Mouse (Mus musculus) hindbrain, embryonic 11.5 days (tissue): ENCODE data around the gene Kcnj9. TPM values are rescaled to one million over a fixed set of nuclear protein-coding genes. Genes with fewer than 3 reads are reported as not detected.
A peak's percentile ranks its signal among the peaks of the same experiment; 100 is the strongest.

Experiments
- ATAC-seq: fragments of 200-750 bp; cut with Nextera tagmentation; 2 replicates; pipeline ENCODE4 v1.8.0; 2017; ENCODE audit warnings: mild to moderate bottlenecking, moderate TSS enrichment, moderate library complexity; ENCODE audit not compliant: low FRiP score
- DNase-seq: peaks from one replicate; pipeline ENCODE4 v3.0.0-alpha.2; 2015; ENCODE audit warnings: low spot score
- H3K27ac ChIP-seq: fragments of 300-500 bp; sonication (generic); 2 replicates; pipeline ENCODE4 v1.5.1; 2014; ENCODE audit warnings: mild to moderate bottlenecking, low read depth, low read length
- H3K27me3 ChIP-seq: fragments of 300-500 bp; sonication (generic); 2 replicates; pipeline ENCODE4 v1.6.1; 2014; ENCODE audit warnings: mild to moderate bottlenecking, low read length, moderate library complexity, mixed read lengths; ENCODE audit not compliant: control insufficient read depth, insufficient read depth
- H3K36me3 ChIP-seq: fragments of 300-500 bp; sonication (generic); 2 replicates; pipeline ENCODE4 v1.6.1; 2014; ENCODE audit warnings: mild to moderate bottlenecking, low read length, moderate library complexity, mixed read lengths; ENCODE audit not compliant: control insufficient read depth, insufficient read depth
- H3K4me1 ChIP-seq: fragments of 300-500 bp; sonication (generic); replicated peaks from 2 replicates; pipeline ENCODE4 v1.6.1; 2014; ENCODE audit warnings: low read length, mixed read lengths; ENCODE audit not compliant: control insufficient read depth, insufficient read depth
- H3K4me2 ChIP-seq: fragments of 300-500 bp; sonication (generic); replicated peaks from 2 replicates; pipeline ENCODE4 v1.6.1; 2014; ENCODE audit warnings: mild to moderate bottlenecking, low read depth, low read length
- H3K4me3 ChIP-seq: fragments of 300-500 bp; sonication (generic); 2 replicates; pipeline ENCODE4 v1.5.1; 2014; ENCODE audit warnings: low read depth, low read length
- H3K9ac ChIP-seq: fragments of 300-500 bp; sonication (generic); 2 replicates; pipeline ENCODE4 v1.6.1; 2014; ENCODE audit warnings: low read depth, low read length
- H3K9me3 ChIP-seq: fragments of 300-500 bp; sonication (generic); 2 replicates; pipeline ENCODE4 v1.6.1; 2016; ENCODE audit warnings: low read length; ENCODE audit not compliant: control insufficient read depth
- WGBS: fragments of 180-500 bp; shearing (Covaris S2); extraction: QIAGEN DNeasy Blood & Tissue Kit; methylation state at CpG from one replicate; pipeline ENCODE4 v1.1.7; 2014; 5-methylcytosine and 5-hydroxymethylcytosine counted together
- polyA plus RNA-seq: library from polyadenylated mRNA; unstranded; fragments of >200 nt; fragmentation: Nextera tagmentation; extraction: Ambion mirVana; gene quantifications from 2 replicates; pipeline ENCODE4 v1.2.1, GENCODE M21; 2014

Kcnj9 gene
- polyA plus RNA-seq, 1 experiment from 2014 or later = 0.46 TPM

- Histone ChIP-seq H3K27me3 (no peaks in the 10 kb centered on the region), H3K4me1 (no peaks in the 10 kb centered on the region), H3K9ac (no peak overlapping the region), H3K9me3 (no peaks in the 10 kb centered on the region), H3K4me2 (no peak overlapping the region), H3K27ac (no peak overlapping the region), H3K4me3 (no peak overlapping the region), H3K36me3 (no peaks in the 10 kb centered on the region)
- ATAC-seq (peak; percentile 75), DNase-seq (peak; percentile 51)
- WGBS = 59% methylated on average over 10 of the region's 10 CpGs
Measured at GRCm38 (mm10) chr1:172271765-172272164, 57.4 kb downstream of the Kcnj9 start.

DNA sequence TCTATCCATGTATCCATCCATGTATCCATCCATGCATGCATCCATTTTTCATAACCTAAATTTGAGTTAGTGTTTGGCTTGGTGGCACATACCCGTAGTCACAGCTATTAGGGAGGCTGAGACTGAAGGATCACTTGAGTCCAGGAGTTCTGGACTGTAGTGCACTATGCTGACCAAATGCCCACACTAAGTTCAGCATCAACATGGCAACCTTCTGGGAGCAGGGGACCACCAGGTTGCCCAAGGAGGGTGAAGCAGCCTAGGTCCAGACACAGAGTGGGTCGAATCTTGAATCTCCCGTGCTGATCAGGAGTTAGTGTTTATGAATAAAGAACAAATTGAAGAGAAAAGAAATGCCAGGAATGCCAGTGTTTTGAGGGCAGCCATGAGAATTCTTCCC, 57.9 kb downstream of the Kcnj9 start:
- H3K27me3 ChIP-seq = no peaks in the 10 kb centered on the region
- no peaks in the 10 kb centered on the region for H3K4me1 ChIP-seq
- H3K36me3 ChIP-seq = no peaks in the 10 kb centered on the region
- H3K27ac ChIP-seq = no peak overlapping the region
- no peak for DNase-seq
- no peaks in the 10 kb centered on the region for H3K9me3 ChIP-seq
- H3K4me2 ChIP-seq = no peak overlapping the region
- WGBS = 86% methylated on average over 3 of the region's 3 CpGs
- H3K9ac ChIP-seq = no peak overlapping the region
- ATAC-seq = peak; percentile 47; the same call in 1 of the 2 replicates
- no peak overlapping the region for H3K4me3 ChIP-seq

Other genes with a start within 250 kb of the Kcnj9 start
- gene Copa, start 246.8 kb downstream of the Kcnj9 start, polyA plus RNA-seq = 154 and 191 TPM in 2 replicates
- gene Ncstn, start 246.5 kb downstream of the Kcnj9 start, polyA plus RNA-seq = 120 and 121 TPM in 2 replicates
- 173 and 179 TPM in 2 replicates for gene Pex19, start 202.6 kb downstream of the Kcnj9 start, polyA plus RNA-seq
- 87.8 and 96.0 TPM in 2 replicates for gene Dcaf8, start 181.2 kb downstream of the Kcnj9 start, polyA plus RNA-seq
- 283 and 321 TPM in 2 replicates for gene Pea15a, start 122.5 kb downstream of the Kcnj9 start, polyA plus RNA-seq
- gene Casq1, start 109.5 kb downstream of the Kcnj9 start, polyA plus RNA-seq = 1.4 and 2.5 TPM in 2 replicates
- 0.06 TPM in 1 of 2 replicates, not detected in the other for gene Atp1a4, start 70.9 kb downstream of the Kcnj9 start, polyA plus RNA-seq
- 123 and 136 TPM in 2 replicates for gene Igsf8, start 67.7 kb downstream of the Kcnj9 start, polyA plus RNA-seq
- gene Atp1a2, start 31.3 kb downstream of the Kcnj9 start, polyA plus RNA-seq = 1.9 and 2.6 TPM in 2 replicates
- gene Kcnj10, start 11.9 kb upstream of the Kcnj9 start, polyA plus RNA-seq = 0.73 TPM in 2 replicates
- gene Pigm, start 47.2 kb upstream of the Kcnj9 start, polyA plus RNA-seq = 11.0 and 11.8 TPM in 2 replicates
- 0.34 and 0.40 TPM in 2 replicates for gene Slamf9, start 146.0 kb upstream of the Kcnj9 start, polyA plus RNA-seq
- gene Igsf9, start 152.5 kb upstream of the Kcnj9 start, polyA plus RNA-seq = 38.3 and 47.8 TPM in 2 replicates
- 41.1 and 43.4 TPM in 2 replicates for gene Tagln2, start 170.7 kb upstream of the Kcnj9 start, polyA plus RNA-seq
- 3.7 and 4.8 TPM in 2 replicates for gene Cfap45, start 191.5 kb upstream of the Kcnj9 start, polyA plus RNA-seq
- gene Vsig8, start 226.6 kb upstream of the Kcnj9 start, polyA plus RNA-seq = not detected in 2 replicates